Mouse (Mus musculus) hindbrain, embryonic 14.5 days (tissue): Measurements from ENCODE around the gene H2-K1. TPM values are rescaled to one million over a fixed set of nuclear protein-coding genes. Genes with fewer than 3 reads are reported as not detected.
A peak's percentile ranks its signal among the peaks of the same experiment; 100 is the strongest.

Experiments
- ATAC-seq: fragments of 200-750 bp; cut with Nextera tagmentation; 2 replicates; pipeline ENCODE4 v1.8.0; 2017; ENCODE audit warnings: moderate number of reproducible peaks, mild to moderate bottlenecking, moderate TSS enrichment, moderate library complexity; ENCODE audit not compliant: low FRiP score
- DNase-seq: peaks from one replicate; pipeline ENCODE4 v3.0.0-alpha.2; 2015; ENCODE audit warnings: low spot score
- H3K27ac ChIP-seq: fragments of 300-500 bp; sonication (generic); 2 replicates; pipeline ENCODE4 v1.5.1; 2014; ENCODE audit warnings: mild to moderate bottlenecking, moderate library complexity
- H3K27me3 ChIP-seq: fragments of 300-500 bp; sonication (generic); 2 replicates; pipeline ENCODE4 v1.6.1; 2014; ENCODE audit warnings: mild to moderate bottlenecking, low read length, mixed read lengths; ENCODE audit not compliant: control insufficient read depth, insufficient read depth
- H3K36me3 ChIP-seq: fragments of 300-500 bp; sonication (generic); replicated peaks from 2 replicates; pipeline ENCODE4 v1.6.1; 2014; ENCODE audit not compliant: control insufficient read depth, insufficient read depth
- H3K4me1 ChIP-seq: fragments of 300-500 bp; sonication (generic); replicated peaks from 2 replicates; pipeline ENCODE4 v1.6.1; 2014; ENCODE audit warnings: antibody characterized with exemption, low read length, mixed read lengths; ENCODE audit not compliant: control insufficient read depth, insufficient read depth
- H3K4me2 ChIP-seq: fragments of 300-500 bp; sonication (generic); replicated peaks from 2 replicates; pipeline ENCODE4 v1.6.1; 2014; ENCODE audit warnings: mild to moderate bottlenecking, moderate library complexity
- H3K4me3 ChIP-seq: fragments of 300-500 bp; sonication (generic); replicated peaks from 2 replicates; pipeline ENCODE4 v1.5.1; 2014; ENCODE audit warnings: mild to moderate bottlenecking, low read length
- H3K9ac ChIP-seq: fragments of 300-500 bp; sonication (generic); 2 replicates; pipeline ENCODE4 v1.6.1; 2014
- H3K9me3 ChIP-seq: fragments of 300-500 bp; sonication (generic); 2 replicates; pipeline ENCODE4 v1.6.1; 2016; ENCODE audit warnings: low read length; ENCODE audit not compliant: control insufficient read depth
- WGBS: fragments of 180-500 bp; shearing (Covaris S2); extraction: QIAGEN DNeasy Blood & Tissue Kit; methylation state at CpG from one replicate; pipeline ENCODE4 v1.1.7; 2014; 5-methylcytosine and 5-hydroxymethylcytosine counted together
- polyA plus RNA-seq: library from polyadenylated mRNA; unstranded; fragments of >200 nt; fragmentation: Nextera tagmentation; extraction: Ambion mirVana; gene quantifications from 2 replicates; pipeline ENCODE4 v1.2.1, GENCODE M21; 2014

H2-K1 gene
- polyA plus RNA-seq, 1 experiment from 2014 or later, result 12.5 TPM

DNA sequence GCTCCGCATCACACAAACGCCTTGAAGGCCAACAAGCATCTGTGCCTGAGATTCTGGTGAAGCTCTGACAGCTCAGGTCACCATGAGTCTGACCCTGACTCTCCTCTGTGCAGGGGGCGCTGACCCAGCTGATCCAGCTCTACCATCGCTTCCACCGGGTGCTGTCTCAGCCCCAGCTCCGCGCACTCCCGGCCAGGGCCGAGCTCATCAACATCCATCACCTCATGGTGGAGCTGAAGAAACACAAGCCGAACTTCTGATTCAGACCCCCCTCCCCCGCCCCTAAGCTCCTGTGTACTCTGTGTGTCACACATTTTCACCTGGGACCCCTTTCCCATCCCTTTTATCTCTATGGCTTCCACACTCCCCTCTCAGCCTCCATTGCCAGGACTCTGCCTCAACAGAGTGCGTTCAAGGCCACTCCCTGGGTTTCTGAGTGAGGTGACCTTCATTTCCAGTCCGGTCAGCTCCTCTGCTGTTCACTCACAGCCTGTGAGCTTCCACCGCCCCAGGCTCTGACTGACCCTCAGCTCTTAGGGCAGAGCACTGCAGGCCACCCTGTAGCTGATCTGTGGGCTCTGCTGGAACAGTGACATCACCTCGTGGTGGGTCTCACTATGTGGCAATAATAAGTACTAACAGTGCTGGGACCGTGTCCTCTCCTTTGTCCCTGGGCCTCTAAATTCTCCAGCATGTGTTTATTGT is 34.1 kb downstream of the H2-K1 start:
- H3K4me3 ChIP-seq, result no peak overlapping the region
- ATAC-seq (no peak), DNase-seq (no peak)
- peaks cover 51% of the 10 kb centered on the region for H3K36me3 ChIP-seq
- H3K27me3 ChIP-seq, result no peaks in the 10 kb centered on the region
- H3K9ac ChIP-seq, result no peak overlapping the region
- H3K4me1 ChIP-seq, result no peaks in the 10 kb centered on the region
- H3K27ac ChIP-seq, result no peak overlapping the region
- no peak overlapping the region for H3K4me2 ChIP-seq
- H3K9me3 ChIP-seq, result no peaks in the 10 kb centered on the region
- WGBS, result 90% methylated on average over 16 of the region's 16 CpGs

GRCm38 (mm10) chr17:33965082-33965845 is 34.9 kb downstream of the H2-K1 start:
- Histone ChIP-seq H3K9me3 (no peaks in the 10 kb centered on the region), H3K4me2 (no peak overlapping the region), H3K4me3 (no peak overlapping the region), H3K27me3 (no peaks in the 10 kb centered on the region), H3K9ac (no peak overlapping the region), H3K27ac (no peak overlapping the region), H3K36me3 (peaks cover 58% of the 10 kb centered on the region), H3K4me1 (no peaks in the 10 kb centered on the region)
- ATAC-seq, result no peak
- DNase-seq, result no peak
- WGBS, result 94% methylated on average over 16 of the region's 17 CpGs

GRCm38 (mm10) chr17:33962876-33963275 is 37.3 kb downstream of the H2-K1 start:
- WGBS, result 96% methylated on average over 7 of the region's 7 CpGs
- no peak overlapping the region for H3K27ac ChIP-seq
- H3K36me3 ChIP-seq, result peaks cover 79% of the 10 kb centered on the region
- H3K4me2 ChIP-seq, result no peak overlapping the region
- H3K9me3 ChIP-seq, result no peaks in the 10 kb centered on the region
- DNase-seq (no peak), ATAC-seq (no peak)
- no peak overlapping the region for H3K4me3 ChIP-seq
- no peaks in the 10 kb centered on the region for H3K4me1 ChIP-seq
- no peaks in the 10 kb centered on the region for H3K27me3 ChIP-seq
- no peak overlapping the region for H3K9ac ChIP-seq

DNA sequence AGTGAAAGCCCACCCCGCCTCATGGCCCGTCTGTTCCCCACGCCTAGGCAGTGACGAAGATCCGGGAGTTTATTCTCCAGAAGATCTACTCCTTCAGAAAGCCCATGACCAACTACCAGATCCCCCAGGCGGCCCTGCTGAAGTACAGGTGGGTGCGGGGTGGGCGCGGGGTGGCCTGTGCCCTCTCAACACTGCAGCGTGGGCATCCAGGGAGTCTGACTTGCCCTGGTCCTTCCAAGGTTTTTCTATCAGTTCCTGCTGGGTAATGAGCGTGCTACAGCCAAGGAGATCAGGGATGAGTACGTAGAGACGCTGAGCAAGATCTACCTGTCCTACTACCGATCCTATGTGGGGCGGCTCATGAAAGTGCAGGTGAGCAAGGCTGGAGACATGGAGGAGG is 40.2 kb downstream of the H2-K1 start:
- no peaks in the 10 kb centered on the region for H3K9me3 ChIP-seq
- H3K36me3 ChIP-seq, result peaks cover 59% of the 10 kb centered on the region
- WGBS, result 95% methylated on average over 15 of the region's 15 CpGs
- ATAC-seq (no peak), DNase-seq (no peak)
- no peak overlapping the region for H3K4me3 ChIP-seq
- no peak overlapping the region for H3K9ac ChIP-seq
- no peak overlapping the region for H3K27ac ChIP-seq
- H3K4me1 ChIP-seq, result peaks cover 6% of the 10 kb centered on the region
- no peaks in the 10 kb centered on the region for H3K27me3 ChIP-seq
- H3K4me2 ChIP-seq, result no peak overlapping the region

DNA sequence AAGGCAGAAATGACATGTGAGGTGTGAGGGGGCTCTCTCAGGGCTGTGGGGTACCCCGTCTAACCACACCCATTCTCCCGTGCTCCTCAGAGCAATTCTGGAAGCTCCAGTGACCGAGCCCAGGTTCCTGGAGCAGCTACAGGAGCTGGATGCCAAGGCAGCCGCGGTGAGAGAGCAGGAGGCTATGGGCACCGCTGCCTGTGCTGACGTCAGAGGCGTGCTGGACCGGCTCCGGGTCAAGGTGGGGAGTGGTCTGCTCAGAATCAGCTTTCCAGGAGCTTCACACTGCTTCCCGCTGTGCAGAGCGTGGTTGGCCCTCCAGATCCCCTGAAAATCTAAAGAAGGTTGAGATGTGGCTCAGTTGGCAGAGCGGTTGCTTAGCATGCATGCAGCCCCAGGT is 41.0 kb downstream of the H2-K1 start:
- peaks cover 14% of the 10 kb centered on the region for H3K4me1 ChIP-seq
- ATAC-seq, result no peak
- WGBS, result 98% methylated on average over 13 of the region's 13 CpGs
- H3K9ac ChIP-seq, result no peak overlapping the region
- no peak overlapping the region for H3K27ac ChIP-seq
- no peaks in the 10 kb centered on the region for H3K9me3 ChIP-seq
- peaks cover 60% of the 10 kb centered on the region for H3K36me3 ChIP-seq
- H3K27me3 ChIP-seq, result no peaks in the 10 kb centered on the region
- H3K4me3 ChIP-seq, result no peak overlapping the region
- no peak for DNase-seq
- no peak overlapping the region for H3K4me2 ChIP-seq

- H3K36me3 ChIP-seq, result peaks cover 60% of the 10 kb centered on the region
- no peak overlapping the region for H3K9ac ChIP-seq
- H3K27ac ChIP-seq, result no peak overlapping the region
- peaks cover 17% of the 10 kb centered on the region for H3K4me1 ChIP-seq
- ATAC-seq, result no peak
- no peak overlapping the region for H3K4me3 ChIP-seq
- no peak overlapping the region for H3K4me2 ChIP-seq
- H3K27me3 ChIP-seq, result no peaks in the 10 kb centered on the region
- DNase-seq, result no peak
- H3K9me3 ChIP-seq, result no peaks in the 10 kb centered on the region
- 95% methylated on average over 11 of the region's 11 CpGs for WGBS
These were observed 41.7 kb downstream of the H2-K1 start for GRCm38 (mm10) chr17:33958451-33958850.

DNA sequence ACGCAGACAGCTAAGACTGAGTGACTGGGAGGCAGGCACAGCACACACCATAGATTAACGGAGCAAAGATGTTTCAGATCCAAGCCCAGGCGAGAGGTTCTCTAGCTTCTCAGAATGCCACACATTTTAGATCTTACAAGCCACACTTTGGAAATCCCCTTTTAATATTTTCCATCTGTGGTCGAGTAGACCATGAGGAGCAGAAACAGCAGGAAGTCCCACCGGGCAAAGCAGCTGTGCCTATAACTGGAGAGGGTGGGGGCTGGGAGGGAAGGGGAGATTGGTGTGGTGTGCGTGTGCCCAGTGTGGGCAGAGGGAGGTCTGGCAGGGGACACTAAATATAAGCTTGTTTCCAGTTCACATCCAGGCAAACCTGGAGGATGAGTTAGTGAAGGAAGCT is 42.7 kb downstream of the H2-K1 start:
- Histone ChIP-seq H3K4me2 (no peak overlapping the region), H3K4me3 (no peak overlapping the region), H3K9me3 (no peaks in the 10 kb centered on the region), H3K27me3 (no peaks in the 10 kb centered on the region), H3K4me1 (peaks cover 17% of the 10 kb centered on the region), H3K36me3 (peaks cover 60% of the 10 kb centered on the region), H3K9ac (no peak overlapping the region), H3K27ac (no peak overlapping the region)
- ATAC-seq, result no peak
- DNase-seq, result no peak
- WGBS, result 88% methylated on average over 6 of the region's 6 CpGs

- peaks cover 25% of the 10 kb centered on the region for H3K4me1 ChIP-seq
- peaks cover 59% of the 10 kb centered on the region for H3K36me3 ChIP-seq
- peak overlapping the region; percentile 75 for H3K4me2 ChIP-seq
- H3K9ac ChIP-seq, result peak overlapping the region; percentile 86
- peak overlapping the region; percentile 83 for H3K4me3 ChIP-seq
- WGBS, result 9% methylated on average over 10 of the region's 10 CpGs
- H3K27ac ChIP-seq, result peak overlapping the region; percentile 90
- DNase-seq, result no peak
- no peaks in the 10 kb centered on the region for H3K9me3 ChIP-seq
- ATAC-seq, result no peak
- no peaks in the 10 kb centered on the region for H3K27me3 ChIP-seq
These were observed 43.8 kb downstream of the H2-K1 start for GRCm38 (mm10) chr17:33956336-33956735.

- Histone ChIP-seq H3K9me3 (no peaks in the 10 kb centered on the region), H3K27me3 (no peaks in the 10 kb centered on the region), H3K36me3 (peaks cover 52% of the 10 kb centered on the region), H3K27ac (peak within 1 kb of the TSS; percentile 90), H3K9ac (peak within 1 kb of the TSS; percentile 90), H3K4me2 (peak within 1 kb of the TSS; percentile 75), H3K4me3 (peak within 1 kb of the TSS; percentile 83), H3K4me1 (peaks cover 26% of the 10 kb centered on the region)
- peak; percentile 99 for DNase-seq
- under 1% methylated on average over 50 of the region's 50 CpGs for WGBS
- peak; percentile 89 for ATAC-seq
These were observed 44.5 kb downstream of the H2-K1 start, which contains the start of the genes Vps52 and Rps18 for GRCm38 (mm10) chr17:33955555-33956214. TSS of gene Vps52 (plus strand) at chr17:33955812. TSS of gene Rps18 (minus strand) at chr17:33956001.
